Mouse (Mus musculus): ENCODE measurements at regions not wholly inside any gene's neighbourhood (a gene's known extent, or its start where the extent isn't known, plus 50 kb on each side); places are given as distances from the start of the nearest gene placed in this dataset.

- TF ChIP-seq CTCF (IDR thresholded peaks at IDR 0.05; ENCODE audit: low read depth) (no peak), EP300 (IDR thresholded peaks at IDR 0.05; ENCODE audit: low read depth) (no peak)
Measured at GRCm38 (mm10) chr3:137062067-137062466, 278.8 kb upstream of the Emcn start.
